Mouse (Mus musculus) cerebellum, adult 2 months (tissue): ENCODE measurements around the gene Fam78b. TPM values are rescaled to one million over a fixed set of nuclear protein-coding genes. Genes with fewer than 3 reads are reported as not detected.

Experiments used
- DNase-seq, 2 experiments: peaks; one replicate each; pipeline ENCODE4 v3.0.0; 2021
- H3K27ac ChIP-seq: fragments of 200-500 bp; 2 replicates; pipeline ENCODE4 v1.5.1; 2012; ENCODE audit warnings: low read length, control low read depth, inconsistent platforms; ENCODE audit not compliant: insufficient read depth
- H3K27me3 ChIP-seq: fragments of 200-500 bp; 2 replicates; pipeline ENCODE4 v1.6.1; 2012; ENCODE audit warnings: inconsistent platforms, mild to moderate bottlenecking, low read length, moderate library complexity; ENCODE audit not compliant: control insufficient read depth, insufficient read depth
- H3K4me1 ChIP-seq: fragments of 200-500 bp; 2 replicates; pipeline ENCODE4 v1.6.1; 2011; ENCODE audit warnings: low read length; ENCODE audit not compliant: control insufficient read depth, insufficient read depth
- H3K4me3 ChIP-seq: fragments of 200-500 bp; replicated peaks from 2 replicates; pipeline ENCODE3; 2011; ENCODE audit warnings: mild to moderate bottlenecking, low read depth, low read length, control low read depth; ENCODE audit not compliant: insufficient read depth
- CTCF ChIP-seq: fragments of 200-500 bp; IDR thresholded peaks from 2 replicates; pipeline ENCODE4 v1.5.1; 2011; ENCODE audit warnings: low read depth, mild to moderate bottlenecking, control low read depth, low read length, moderate library complexity, borderline replicate concordance; ENCODE audit not compliant: insufficient read depth
- POLR2A ChIP-seq: fragments of 200-500 bp; IDR thresholded peaks from 2 replicates; pipeline ENCODE4 v1.6.1; 2011; ENCODE audit warnings: low read length, control low read depth, borderline replicate concordance; ENCODE audit not compliant: insufficient read depth
- whole genome bisulfite sequencing: fragments of 180-500 bp; shearing (Covaris S2); methylation state at CpG from one replicate; pipeline ENCODE4 v1.1.7; 2018; 5-methylcytosine and 5-hydroxymethylcytosine counted together
- polyA plus RNA-seq: library from polyadenylated mRNA; depleted of rRNA; stranded (reverse); fragments of >200 nt; gene quantifications from 2 replicates; pipeline ENCODE4 v1.2.3, GENCODE M21; 2012; rRNA removed

The Fam78b gene
- 27.5 and 31.1 TPM in 2 replicates for polyA plus RNA-seq

DNA sequence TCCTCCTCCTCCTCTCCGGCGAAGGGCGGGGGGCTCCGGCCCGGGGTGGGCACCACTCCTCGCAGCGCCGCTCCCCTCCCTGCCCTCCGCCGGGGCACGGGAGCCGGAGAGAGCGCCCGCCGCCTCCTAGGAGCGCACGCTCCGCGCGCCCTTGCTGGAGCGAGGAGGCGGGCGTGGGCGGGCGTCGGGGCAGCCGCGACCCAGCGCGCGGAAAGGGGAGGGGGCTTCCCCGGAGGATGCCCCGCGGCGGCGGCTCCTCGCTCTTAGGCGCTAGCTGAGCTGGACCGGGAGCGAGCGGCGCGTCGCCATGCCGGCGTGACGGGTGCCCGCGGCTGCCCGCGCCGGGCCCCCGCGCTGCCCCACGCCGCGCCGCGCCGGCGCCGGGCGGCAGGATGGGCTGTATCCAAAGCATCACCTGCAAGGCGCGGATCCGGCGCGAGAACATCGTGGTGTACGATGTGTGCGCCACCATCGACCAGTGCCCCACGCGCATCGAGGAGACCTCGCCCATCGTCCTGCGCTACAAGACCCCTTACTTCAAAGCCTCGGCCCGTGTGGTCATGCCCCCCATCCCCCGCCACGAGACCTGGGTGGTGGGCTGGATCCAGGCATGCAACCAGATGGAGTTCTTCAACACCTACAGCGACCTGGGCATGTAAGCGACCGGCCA is at the start of gene Fam78b:
TSS of gene Fam78b (plus strand) at position 244 of the 670 bp plus-strand sequence.
- WGBS, result under 1% methylated on average over 76 of the region's 85 CpGs
- no peak for TF ChIP-seq CTCF
- Histone ChIP-seq H3K4me3 (peak within 1 kb of the TSS; percentile 78), H3K27ac (peak within 1 kb of the TSS; percentile 78), H3K4me1 (peaks cover 8% of the 10 kb centered on the region; the same call in 1 of the 2 replicates), H3K27me3 (no peaks in the 10 kb centered on the region)
- DNase-seq, result peak; percentile 60 to 69

DNA sequence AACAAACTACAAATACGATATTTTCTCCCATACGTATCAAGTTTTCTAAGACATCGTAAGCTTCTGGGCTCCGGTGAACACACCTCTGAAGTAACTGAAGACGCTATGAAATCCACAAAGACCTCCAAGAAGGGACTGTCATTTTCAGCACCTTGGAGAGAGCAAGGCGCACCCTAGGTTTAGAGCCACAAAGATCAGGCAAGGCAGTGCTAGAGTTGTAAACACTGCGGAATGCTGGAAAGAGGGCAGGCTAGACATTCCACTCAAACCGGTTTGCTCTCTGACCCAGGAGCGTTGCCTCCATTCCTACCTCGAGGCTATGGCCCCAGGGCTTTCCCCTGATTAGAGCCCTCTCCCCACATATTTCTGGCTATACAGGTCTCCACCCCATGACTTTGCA is 36.7 kb upstream of the Fam78b start:
- no peaks in the 10 kb centered on the region for H3K27me3 ChIP-seq
- H3K27ac ChIP-seq, result no peak overlapping the region
- no peak overlapping the region for H3K4me3 ChIP-seq
- TF ChIP-seq CTCF (no peak), POLR2A (no peak)
- 61% methylated on average over 10 of the region's 10 CpGs for WGBS
- DNase-seq, result no peak
- no peaks in the 10 kb centered on the region; the same call in 1 of the 2 replicates for H3K4me1 ChIP-seq

DNA sequence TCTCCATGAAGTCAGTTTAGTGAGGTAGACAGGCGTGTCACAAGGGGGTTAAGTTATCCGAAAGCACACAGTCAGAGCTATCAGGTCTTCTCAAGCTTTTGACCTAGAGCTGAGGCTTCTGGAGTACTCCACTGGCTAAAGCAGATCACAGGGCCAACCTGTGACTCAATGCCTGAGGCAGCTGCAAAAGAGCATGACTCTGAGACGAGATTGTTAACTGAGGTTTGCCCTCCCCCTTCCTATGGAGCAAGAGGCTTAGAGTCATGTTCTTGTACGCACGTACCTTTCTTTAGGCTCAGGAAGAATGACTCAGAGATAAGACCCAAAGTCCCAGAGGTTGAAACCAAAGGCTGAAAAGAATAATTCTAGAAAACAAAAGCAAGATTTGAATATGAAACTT is 32.9 kb upstream of the Fam78b start:
- Histone ChIP-seq H3K27ac (no peak overlapping the region), H3K4me1 (no peaks in the 10 kb centered on the region), H3K27me3 (no peaks in the 10 kb centered on the region), H3K4me3 (no peak overlapping the region)
- no peak for DNase-seq
- 90% methylated on average over 5 of the region's 5 CpGs for WGBS
- TF ChIP-seq CTCF (no peak), POLR2A (no peak)

DNA sequence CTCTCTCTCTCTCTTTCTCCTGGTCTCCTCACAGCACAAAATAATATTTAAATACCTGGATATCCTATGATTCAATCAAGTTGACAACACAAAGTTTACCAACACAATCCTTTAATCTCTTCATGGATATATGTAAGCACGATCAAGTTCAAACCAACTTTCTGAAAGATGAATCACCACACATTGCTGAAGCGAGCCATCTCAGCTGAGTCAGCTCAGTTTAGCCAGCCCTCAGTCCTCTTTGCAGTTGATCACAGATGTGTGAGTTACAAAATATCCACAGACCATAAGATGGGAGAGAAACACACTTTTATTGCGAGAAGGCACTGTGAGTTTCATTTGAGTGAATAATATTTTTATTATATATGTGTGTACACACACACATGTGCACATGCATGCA is 27.5 kb upstream of the Fam78b start:
- WGBS, result 96% methylated on average over 3 of the region's 3 CpGs
- Histone ChIP-seq H3K27me3 (no peaks in the 10 kb centered on the region), H3K27ac (no peak overlapping the region), H3K4me3 (no peak overlapping the region), H3K4me1 (no peaks in the 10 kb centered on the region)
- DNase-seq, result no peak
- TF ChIP-seq POLR2A (no peak), CTCF (no peak)

DNA sequence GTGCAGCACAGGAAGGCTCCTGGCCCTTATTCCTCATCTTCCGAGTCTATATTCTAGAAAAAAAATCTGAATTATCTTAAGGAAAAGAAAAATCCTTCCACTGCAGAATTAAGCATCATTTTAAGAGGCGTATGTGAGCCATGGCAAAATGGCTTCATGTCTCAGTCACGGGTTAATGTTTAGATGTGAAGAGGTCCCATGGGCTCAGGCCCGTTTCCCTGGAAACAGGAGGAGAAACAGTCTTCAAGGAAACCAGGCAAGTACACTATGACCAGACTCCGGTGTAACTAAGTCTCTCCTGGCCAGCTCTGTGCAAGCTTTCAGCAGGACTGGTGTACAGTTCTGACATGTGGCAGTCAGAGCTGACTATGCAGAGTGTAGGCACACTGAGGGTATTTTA is 22.6 kb upstream of the Fam78b start:
- H3K27me3 ChIP-seq, result no peaks in the 10 kb centered on the region
- WGBS, result 80% methylated on average over 5 of the region's 5 CpGs
- DNase-seq, result no peak
- H3K4me3 ChIP-seq, result no peak overlapping the region
- H3K4me1 ChIP-seq, result no peaks in the 10 kb centered on the region
- TF ChIP-seq CTCF, result no peak
- no peak for TF ChIP-seq POLR2A
- H3K27ac ChIP-seq, result no peak overlapping the region

DNA sequence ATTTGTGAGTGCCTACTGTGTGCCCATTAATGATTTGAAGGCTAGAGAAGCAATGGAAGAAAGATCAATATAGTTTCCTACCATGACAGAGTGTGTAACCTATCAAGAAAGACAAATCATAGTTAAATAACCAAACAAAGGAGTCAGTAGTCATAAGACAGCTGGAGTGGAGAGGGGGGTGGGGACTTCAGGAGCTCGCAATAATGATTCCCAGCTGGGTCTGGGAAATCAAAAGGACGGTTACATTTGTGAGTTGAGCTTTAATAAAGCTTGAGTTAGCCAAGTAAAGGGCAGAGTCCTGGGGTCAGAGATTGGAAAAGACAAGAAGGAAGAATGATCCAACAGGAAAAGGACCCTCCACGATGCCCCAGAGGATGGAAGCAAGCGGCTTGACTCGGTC is 7.0 kb upstream of the Fam78b start:
- no peak for TF ChIP-seq CTCF
- TF ChIP-seq POLR2A, result no peak
- no peaks in the 10 kb centered on the region for H3K4me1 ChIP-seq
- no peak for DNase-seq
- H3K4me3 ChIP-seq, result no peak overlapping the region
- no peak overlapping the region for H3K27ac ChIP-seq
- H3K27me3 ChIP-seq, result no peaks in the 10 kb centered on the region
- 81% methylated on average over 5 of the region's 5 CpGs for WGBS

DNA sequence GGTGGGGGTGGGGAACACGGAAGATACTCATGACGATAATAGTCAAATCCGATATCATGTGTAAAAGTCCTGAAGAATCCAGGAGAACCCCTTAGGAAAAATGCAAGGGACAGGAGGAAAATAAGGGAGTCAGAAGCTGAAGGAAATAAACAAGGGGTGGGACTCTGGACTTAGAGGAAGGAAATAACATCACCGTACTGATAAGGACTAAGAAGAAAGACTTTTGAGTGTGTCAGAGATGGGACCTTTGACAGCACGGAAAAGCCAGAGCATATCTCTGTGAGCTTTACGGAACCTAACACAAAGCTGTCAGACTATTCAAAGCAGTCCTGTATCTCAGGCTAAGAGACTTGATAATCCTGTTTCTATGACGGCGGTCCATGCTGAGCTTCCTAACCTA is 5.0 kb upstream of the Fam78b start:
- H3K27ac ChIP-seq, result no peak overlapping the region
- H3K27me3 ChIP-seq, result no peaks in the 10 kb centered on the region
- no peak for DNase-seq
- no peak overlapping the region for H3K4me3 ChIP-seq
- WGBS, result 96% methylated on average over 8 of the region's 8 CpGs
- H3K4me1 ChIP-seq, result no peaks in the 10 kb centered on the region
- TF ChIP-seq POLR2A (no peak), CTCF (no peak)

DNA sequence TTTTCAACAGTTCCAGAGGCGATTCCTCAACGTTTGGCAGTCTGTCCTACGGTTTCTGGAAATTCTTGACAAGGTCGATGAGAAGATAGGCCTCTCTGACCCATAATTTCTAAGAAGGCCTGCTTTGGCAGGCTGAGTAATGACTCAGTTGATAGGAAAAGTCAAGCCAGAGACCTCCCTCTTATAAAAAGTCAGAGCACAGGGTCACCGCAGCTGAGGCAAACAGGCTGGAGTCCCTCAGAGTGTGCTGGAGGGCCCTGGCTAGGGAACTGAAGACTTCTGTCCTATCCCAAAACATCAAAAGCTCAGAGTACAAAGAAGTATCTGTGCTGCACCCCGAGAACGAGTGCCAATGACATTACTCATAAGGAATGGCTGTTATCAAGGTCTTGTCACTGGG is 4.4 kb upstream of the Fam78b start:
- H3K27ac ChIP-seq, result no peak overlapping the region
- no peak for DNase-seq
- no peaks in the 10 kb centered on the region for H3K27me3 ChIP-seq
- TF ChIP-seq POLR2A (no peak), CTCF (no peak)
- WGBS, result 79% methylated on average over 7 of the region's 7 CpGs
- no peaks in the 10 kb centered on the region for H3K4me1 ChIP-seq
- H3K4me3 ChIP-seq, result no peak overlapping the region
